Mouse (Mus musculus) right cerebral cortex, postnatal 25 days (tissue): ENCODE measurements at regions not wholly inside any gene's neighbourhood (a gene's known extent, or its start where the extent isn't known, plus 50 kb on each side); places are given as distances from the start of the nearest gene placed in this dataset.

Source experiments
- DNase-seq: peaks from one replicate; pipeline ENCODE4 v3.0.0; 2022

DNA sequence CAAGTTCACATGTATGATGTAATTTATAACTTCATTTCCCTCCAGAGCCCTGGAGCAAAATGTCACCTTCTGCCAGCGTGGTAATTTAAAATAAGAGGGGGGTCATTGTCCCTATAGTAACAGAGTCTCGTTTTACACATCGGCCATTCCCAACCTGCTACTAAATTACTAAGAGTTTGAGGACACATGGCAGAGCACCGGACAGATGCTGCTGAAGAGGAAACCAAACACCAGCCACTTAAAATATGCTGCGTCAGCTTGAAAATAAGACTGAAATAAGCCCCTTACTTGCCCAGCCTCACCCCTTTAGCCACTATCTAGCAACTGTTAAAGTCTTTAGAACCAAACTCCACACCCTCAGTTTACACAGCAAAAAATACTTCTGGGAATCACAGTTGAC, 518.1 kb upstream of the Atp11b start:
- no peak for DNase-seq

- DNase-seq, result no peak
Observed at GRCm38 (mm10) chr3:35237342-35237741, 516.6 kb upstream of the Atp11b start.

DNA sequence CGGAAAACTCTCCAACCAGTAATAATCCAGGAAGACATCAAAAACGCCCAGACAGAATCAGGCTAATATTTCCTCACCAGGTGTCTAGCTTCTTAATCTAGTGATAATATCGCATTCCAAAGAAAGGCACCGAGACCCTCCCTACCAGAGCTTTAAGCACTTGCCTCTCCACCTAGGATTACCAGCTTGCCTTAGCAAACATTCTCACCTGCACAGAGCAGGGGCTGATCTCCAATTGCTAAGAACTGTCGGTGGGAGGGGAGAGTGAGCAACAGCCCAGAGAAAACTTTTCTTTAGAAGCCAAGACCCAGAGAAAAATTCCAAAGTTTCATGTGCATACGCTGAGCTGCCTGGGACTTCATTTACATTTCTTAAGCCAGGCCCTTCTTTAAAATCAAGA, 511.6 kb upstream of the Atp11b start:
- DNase-seq, result no peak

- no peak for DNase-seq
Observed at GRCm38 (mm10) chr3:35242871-35243529, 510.9 kb upstream of the Atp11b start.

- DNase-seq, result no peak
Observed at GRCm38 (mm10) chr3:35245003-35245402, 508.9 kb upstream of the Atp11b start.

DNA sequence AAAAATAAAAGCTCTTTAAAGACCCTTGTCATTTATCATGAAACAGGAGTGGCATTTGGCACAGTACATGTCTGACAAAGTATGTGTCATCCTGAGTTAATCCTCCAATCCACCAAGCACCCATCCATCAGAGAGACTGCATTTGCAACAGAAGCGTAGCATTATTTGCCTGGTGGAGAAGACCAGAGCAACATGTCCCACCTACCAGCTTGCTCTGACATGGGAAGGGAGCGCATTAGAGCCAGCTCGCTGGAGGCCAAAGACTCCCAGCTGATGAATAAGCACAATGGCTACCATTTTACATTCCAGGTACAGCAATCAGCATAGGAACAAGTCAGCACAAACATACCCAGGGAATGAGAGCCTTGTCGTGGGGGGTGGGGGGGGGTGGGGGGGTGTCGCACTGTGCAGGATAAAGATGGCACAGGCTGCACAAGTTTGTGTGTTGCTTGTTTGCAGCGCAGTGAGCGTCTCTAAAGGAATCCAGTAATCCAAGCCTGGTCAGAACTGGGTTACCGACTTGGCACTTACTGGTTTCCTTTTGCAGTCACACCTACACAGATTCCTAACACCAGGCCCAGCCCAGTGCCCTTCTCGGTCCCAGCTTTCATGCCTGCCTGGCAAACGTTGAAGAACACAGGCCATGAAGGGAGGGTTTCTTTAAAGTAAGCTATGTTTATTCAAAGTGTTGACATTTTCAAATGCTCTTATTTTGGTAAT, 507.8 kb upstream of the Atp11b start:
- DNase-seq, result no peak

GRCm38 (mm10) chr3:35249160-35249559, 504.7 kb upstream of the Atp11b start:
- DNase-seq, result no peak

GRCm38 (mm10) chr3:35250092-35250749, 503.7 kb upstream of the Atp11b start:
- no peak for DNase-seq

GRCm38 (mm10) chr3:35253861-35254260, 500.0 kb upstream of the Atp11b start:
- DNase-seq, result no peak

DNA sequence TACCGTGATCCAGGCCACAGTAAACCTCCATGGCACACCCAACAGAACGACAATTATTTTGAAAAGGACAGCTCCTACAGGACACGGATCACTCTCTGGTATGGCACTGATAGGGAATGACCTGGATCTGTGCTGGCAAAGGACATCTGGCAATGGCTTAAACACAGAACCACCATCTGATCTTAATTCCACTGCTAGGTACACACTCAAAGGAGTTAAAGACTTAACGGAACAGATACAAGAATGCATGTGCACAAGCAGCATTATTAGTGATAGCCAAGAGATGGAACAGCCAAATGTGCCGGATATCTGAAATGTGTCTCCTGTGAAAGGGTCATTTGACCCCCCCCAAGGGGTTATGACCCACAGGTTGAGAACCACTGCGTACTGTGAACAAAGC, 493.0 kb upstream of the Atp11b start:
- DNase-seq, result no peak

- no peak for DNase-seq
Observed at GRCm38 (mm10) chr3:35268949-35269348, 485.0 kb upstream of the Atp11b start.

DNA sequence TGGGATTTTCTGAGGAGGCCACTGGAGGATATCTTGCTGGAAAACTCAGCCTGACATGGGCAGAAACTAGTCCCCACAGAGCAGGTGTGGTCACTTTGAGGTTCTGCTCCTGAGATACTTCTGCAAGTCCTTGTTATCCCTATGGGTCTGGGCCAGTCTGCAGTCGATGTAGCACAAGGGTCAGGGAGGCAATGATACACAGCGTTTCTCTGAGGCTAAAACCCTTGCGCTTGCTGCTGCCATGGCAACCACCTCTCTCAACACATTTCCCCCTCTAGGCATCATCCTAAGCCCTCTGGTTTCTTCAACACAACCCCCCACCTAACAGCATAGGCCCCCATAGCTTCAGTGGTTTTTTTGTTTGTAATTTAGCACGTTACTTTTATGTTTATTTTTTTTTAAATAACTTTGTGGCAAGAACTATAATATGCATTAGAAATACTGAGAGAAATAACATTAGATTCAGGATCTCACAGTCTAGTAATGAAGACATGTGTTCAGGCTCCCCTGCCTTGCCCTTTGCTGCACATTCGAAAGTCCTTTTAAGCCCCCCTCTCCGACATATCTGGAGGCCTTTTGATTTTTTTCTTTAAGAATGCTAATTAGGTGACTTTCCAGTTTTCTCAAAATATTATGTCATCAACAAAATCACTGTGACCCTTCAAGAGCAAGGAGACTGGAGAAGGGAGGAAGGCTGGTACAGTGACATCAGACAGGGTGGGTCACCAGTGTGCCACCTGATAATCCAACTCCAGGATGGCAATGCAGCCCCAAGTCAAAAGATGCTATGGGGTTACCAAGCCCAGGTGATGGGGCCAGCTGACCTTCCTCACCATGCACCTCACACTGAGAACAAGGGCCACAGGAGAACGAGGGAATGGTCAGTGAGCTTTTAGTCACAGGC, 483.7 kb upstream of the Atp11b start:
- DNase-seq, result no peak

GRCm38 (mm10) chr3:35273546-35273945, 480.4 kb upstream of the Atp11b start:
- no peak for DNase-seq

DNA sequence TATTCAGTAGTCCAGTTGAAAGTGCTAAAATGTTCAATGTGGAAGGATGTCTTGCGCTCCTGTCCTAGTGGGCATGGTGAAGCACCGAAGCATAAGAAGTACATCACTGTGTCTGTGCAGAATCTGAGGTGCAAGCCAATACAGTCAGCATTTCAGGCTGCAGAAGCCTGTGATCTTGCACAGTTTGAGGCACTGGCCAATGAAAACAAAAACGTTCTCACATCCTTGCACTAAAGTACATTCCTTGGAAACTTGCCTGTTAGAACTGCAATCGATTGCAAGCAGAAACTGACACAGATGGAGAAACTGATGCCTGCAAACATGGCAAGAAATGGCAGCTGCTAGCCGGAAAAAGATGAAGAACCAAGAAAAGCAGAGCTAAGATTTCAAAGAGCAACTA, 472.9 kb upstream of the Atp11b start:
- DNase-seq, result no peak

DNA sequence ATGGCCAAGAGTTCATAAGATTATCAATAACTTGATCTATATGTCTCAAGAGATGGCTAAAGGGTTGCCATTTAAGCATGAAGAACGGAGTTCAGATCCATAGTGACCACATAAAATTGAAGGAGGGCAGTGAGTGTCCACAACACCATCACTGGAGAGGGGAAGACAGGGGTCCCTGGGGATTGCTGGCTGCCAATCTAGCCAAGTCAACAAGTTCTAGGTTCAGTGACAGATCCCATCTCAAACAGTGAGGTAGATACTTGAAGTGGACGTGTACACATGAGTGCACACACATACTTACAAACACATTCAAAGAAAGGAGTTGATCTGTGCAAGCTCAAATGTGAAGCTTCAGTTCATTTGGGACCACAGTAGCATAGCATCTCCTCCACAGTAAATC, 471.8 kb upstream of the Atp11b start:
- no peak for DNase-seq

DNA sequence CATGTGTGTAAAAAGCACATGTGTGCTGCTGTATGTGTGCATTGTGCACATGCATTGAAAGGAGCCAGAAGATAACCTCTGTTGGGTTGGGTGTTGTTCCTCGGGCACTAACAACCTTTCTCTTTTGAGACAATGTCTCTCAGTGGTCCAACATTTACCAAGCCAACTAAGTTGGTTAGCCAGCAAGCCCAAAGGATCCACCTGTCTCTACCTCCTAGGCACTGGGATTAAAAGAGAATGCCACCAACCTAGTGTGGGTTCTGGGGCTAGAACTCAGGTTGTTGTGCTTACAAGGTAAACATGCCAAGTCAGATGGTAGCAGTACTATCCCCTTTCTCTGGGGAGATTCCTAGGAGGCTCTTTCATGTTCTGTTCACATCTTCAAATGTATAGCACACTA, 459.1 kb upstream of the Atp11b start:
- no peak for DNase-seq

DNA sequence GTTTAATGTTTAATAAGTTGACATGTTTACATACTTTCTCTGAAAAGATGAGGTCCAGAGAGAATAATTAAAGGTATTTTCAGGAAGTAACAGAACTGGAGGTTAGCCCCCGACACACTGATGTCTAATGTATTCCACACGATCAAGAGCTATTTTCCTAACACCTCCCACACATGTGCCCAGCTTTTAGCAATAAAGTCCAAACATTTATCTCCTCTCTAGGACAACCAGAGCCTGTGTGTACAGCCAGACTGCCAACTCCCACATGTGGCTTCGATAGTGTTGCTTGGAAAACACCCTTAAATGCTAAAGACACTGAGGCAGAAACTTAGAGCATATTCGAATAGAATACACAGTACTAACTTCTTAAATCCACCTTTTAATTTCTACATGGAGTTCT, 458.2 kb upstream of the Atp11b start:
- DNase-seq, result no peak

DNA sequence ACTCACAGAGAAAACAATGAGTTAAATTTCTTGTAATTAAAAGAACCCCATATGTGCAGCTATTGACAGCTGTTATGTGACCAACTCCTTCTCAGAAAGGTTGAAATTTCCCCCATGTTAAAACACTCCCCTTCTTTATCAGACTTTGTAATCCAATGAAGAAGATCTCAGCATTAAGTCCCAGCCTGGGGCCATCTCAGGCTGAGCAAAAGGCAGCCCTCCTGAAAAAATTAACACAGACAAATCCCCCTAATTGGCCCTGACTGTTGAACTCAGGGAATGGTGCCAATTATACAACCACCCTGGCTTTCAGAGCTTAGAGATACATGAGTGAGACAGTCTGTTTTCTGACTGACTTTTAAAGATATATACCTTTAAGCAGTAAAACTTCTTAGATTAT, 454.9 kb upstream of the Atp11b start:
- DNase-seq, result no peak

GRCm38 (mm10) chr3:35306013-35306412, 447.9 kb upstream of the Atp11b start:
- no peak for DNase-seq

DNA sequence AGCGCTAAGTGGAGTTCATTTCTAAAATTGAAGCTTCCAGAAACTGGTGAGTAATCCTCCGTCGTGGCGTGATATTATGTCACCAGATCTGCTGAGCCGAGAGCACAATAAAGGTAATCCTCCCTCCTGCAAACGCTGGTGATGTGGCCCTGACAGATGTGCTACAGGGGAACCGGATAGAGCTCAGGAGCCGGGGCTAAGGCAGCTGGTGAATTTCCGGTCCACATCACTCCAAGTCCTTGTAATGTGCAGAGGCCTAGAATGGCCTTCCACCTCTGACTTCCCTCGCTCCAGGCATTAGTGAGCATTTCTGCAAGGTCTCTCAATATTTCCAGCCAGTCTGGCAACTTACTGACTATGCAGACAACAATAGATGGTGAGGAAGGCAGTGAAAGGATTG, 439.7 kb upstream of the Atp11b start:
- DNase-seq, result no peak

DNA sequence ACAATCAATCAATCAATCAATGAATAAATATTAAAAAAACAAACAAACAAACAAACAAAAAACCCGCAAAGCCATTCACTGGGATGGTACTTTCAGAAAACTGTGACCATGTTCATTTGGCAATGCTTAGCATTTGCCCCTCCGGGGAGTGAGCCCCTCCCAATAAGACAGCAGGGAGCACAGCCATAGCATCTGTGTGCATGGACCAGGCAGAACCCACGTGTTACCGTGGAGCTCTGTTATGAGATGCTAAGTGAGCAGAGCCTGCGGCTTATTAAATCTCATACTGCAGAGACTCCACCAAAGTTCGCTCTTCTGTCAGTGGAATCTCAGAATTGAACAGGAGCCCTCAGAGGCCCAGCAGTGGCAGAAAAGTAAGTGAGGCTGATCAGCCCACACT, 438.7 kb upstream of the Atp11b start:
- DNase-seq, result no peak

- no peak for DNase-seq
Observed at GRCm38 (mm10) chr3:35318348-35318747, 435.6 kb upstream of the Atp11b start.

- DNase-seq, result no peak
Observed at GRCm38 (mm10) chr3:35320844-35321393, 433.0 kb upstream of the Atp11b start.
